Mouse (Mus musculus): ENCODE data around the gene Homez.

The Homez gene

GRCm38 (mm10) chr14:54870861-54871260 lies at the start of gene Homez:
Gene Homez, minus strand, starts transcription at chr14:54870961.
- DNase-seq, result no peak

- no peak for DNase-seq
Measured at GRCm38 (mm10) chr14:54920076-54920685, 49.4 kb upstream of the Homez start.

- DNase-seq, result no peak
Measured at GRCm38 (mm10) chr14:54913343-54913742, 42.6 kb upstream of the Homez start.

GRCm38 (mm10) chr14:54912886-54913285 lies 42.1 kb upstream of the Homez start, which contains the start of gene Slc22a17:
Gene Slc22a17, minus strand, starts transcription at chr14:54913132.
- peak; percentile 83 for DNase-seq

- peak; percentile 39 for DNase-seq
Measured at GRCm38 (mm10) chr14:54912109-54912850, 41.5 kb upstream of the Homez start.

- no peak for DNase-seq
Measured at GRCm38 (mm10) chr14:54908682-54909081, 37.9 kb upstream of the Homez start.

GRCm38 (mm10) chr14:54903641-54904040 lies 32.9 kb upstream of the Homez start:
- DNase-seq, result no peak

- DNase-seq, result peak; percentile 79
Measured at GRCm38 (mm10) chr14:54900383-54900782, 29.6 kb upstream of the Homez start.

GRCm38 (mm10) chr14:54897445-54897844 lies 26.7 kb upstream of the Homez start:
- no peak for DNase-seq

- peak; percentile 61 for DNase-seq
Measured at GRCm38 (mm10) chr14:54894296-54895151, 23.8 kb upstream of the Homez start.

GRCm38 (mm10) chr14:54893651-54894181 lies 23.0 kb upstream of the Homez start:
- DNase-seq, result peak; percentile 99

GRCm38 (mm10) chr14:54892200-54892599 lies 21.4 kb upstream of the Homez start, which contains the start of gene Pabpn1:
Gene Pabpn1, plus strand, starts transcription at chr14:54892500.
- DNase-seq, result no peak

GRCm38 (mm10) chr14:54885309-54885708 lies 14.5 kb upstream of the Homez start:
- DNase-seq, result no peak

GRCm38 (mm10) chr14:54884022-54884712 lies 13.4 kb upstream of the Homez start:
- no peak for DNase-seq

- DNase-seq, result peak; percentile 75
Measured at GRCm38 (mm10) chr14:54883154-54884021, 12.6 kb upstream of the Homez start, which contains the start of the genes Bcl2l2 and Gm20521. Gene Bcl2l2, plus strand, starts transcription at chr14:54883377. Gene Gm20521, plus strand, starts transcription at chr14:54883441.

- DNase-seq, result peak; percentile 75
Measured at GRCm38 (mm10) chr14:54877048-54877715, 6.4 kb upstream of the Homez start, which contains the start of gene Ppp1r3e. Gene Ppp1r3e, minus strand, starts transcription at chr14:54877550.

GRCm38 (mm10) chr14:54876539-54877047 lies 5.8 kb upstream of the Homez start:
- DNase-seq, result peak; percentile 95

GRCm38 (mm10) chr14:54875844-54876538 lies 5.2 kb upstream of the Homez start:
- DNase-seq, result peak; percentile 70

GRCm38 (mm10) chr14:54874165-54874564 lies 3.4 kb upstream of the Homez start:
- no peak for DNase-seq

- no peak for DNase-seq
Measured at GRCm38 (mm10) chr14:54868026-54868425, 2.7 kb downstream of the Homez start.

Data from right cerebral cortex, adult 18-20 months (tissue).